Mouse (Mus musculus): Measurements from ENCODE around the gene Ltbr. TPM values are rescaled to one million over a fixed set of nuclear protein-coding genes. Genes with fewer than 3 reads are reported as not detected.

The Ltbr gene
- total RNA-seq (2023) = 3.3 TPM

DNA sequence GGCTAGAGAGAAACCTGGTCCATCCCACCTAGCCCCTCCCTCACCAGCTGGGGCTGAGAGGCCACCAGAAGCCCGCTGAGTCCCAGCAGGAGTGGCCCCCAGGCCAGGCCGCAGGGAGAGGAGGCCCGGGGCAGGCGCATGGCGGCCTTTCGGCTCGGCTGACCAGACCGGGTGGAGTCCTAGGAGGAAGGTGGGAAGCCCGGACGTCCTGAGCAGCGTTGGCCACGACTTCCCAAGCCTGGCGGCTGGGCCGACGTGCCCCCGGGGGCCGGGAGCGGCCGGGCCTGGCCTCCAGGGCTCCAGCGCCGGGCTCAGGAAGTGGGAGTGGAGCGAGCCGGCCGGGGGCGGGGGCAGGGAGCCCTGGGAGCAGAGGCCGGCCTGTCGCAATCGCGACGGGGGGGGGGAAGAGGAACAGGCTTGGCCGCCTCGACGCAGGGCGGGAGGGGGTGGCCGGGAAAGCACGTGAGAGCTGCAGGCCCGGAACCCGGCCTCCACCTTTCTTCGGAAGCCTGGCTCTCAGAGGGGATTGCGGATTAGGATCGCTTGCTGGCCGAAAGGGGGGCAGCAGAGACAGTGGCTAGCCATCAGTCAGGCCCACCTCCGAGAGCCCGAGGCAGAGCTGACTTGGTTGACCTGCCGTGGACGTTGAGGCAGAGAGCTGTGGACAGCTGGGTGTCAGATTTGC is at the start of gene Ltbr:
Ltbr (minus strand) TSS at position 340 of the 685 bp plus-strand sequence.

GRCm38 (mm10) chr6:125348721-125349574 is 35.3 kb upstream of the Ltbr start, which contains the start of gene Tnfrsf1a:
Gene Tnfrsf1a (plus strand): TSS chr6:125349362.

DNA sequence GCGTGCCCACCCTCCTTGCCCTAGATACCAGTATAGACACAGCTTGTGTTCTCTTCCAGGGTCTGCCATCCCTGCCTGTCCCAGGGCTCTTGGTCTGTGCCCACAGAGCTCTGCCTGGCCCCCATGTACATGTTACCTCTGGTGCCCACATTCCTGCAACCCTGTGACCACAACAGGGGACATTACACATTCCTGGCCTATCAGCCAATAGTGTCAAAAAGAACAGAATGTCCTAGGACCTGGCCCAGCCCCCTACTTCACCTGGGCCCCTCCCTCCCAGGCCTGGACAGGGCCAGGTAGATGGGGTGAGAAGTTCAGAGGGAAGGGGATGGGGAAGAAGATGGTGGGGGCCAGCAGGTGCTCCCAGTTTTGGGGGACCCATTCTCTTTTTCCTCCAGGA is 6.6 kb upstream of the Ltbr start, which contains the start of gene Scnn1a:
Scnn1a (plus strand) TSS at position 337 of the 400 bp plus-strand sequence.

DNA sequence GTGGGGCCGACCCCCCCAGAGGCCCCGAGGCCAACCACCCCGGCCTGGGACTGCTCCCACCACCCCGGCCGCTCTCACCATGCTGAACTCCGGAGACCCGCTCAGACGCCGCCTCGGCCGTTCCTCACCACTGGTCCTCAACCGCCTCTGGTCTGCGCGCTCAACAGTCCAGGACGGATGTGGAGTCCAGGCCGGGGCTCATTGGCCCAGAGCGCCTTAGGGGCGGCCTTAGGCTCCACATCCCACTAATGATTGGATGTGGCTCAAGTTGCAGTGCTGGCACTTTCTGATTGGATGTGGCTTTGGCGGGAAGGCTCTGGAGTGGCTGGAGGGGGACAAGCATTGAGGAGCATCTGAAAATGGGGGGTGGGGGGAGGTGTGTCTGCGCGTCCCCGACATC is 27.8 kb downstream of the Ltbr start, which contains the start of gene Tuba3a:
Tuba3a (minus strand) TSS at position 153 of the 400 bp plus-strand sequence.

Other genes starting within 250 kb of the Ltbr start
- gene Lpar5, start 246.0 kb downstream of the Ltbr start, total RNA-seq (2023) = 16.1 TPM
- gene Chd4, start 217.9 kb downstream of the Ltbr start, total RNA-seq (2023) = 314 TPM
- 41.2 TPM for gene Nop2, start 182.0 kb downstream of the Ltbr start, total RNA-seq (2023)
- gene Iffo1, start 168.6 kb downstream of the Ltbr start, total RNA-seq (2023) = 37.3 TPM
- gene Gapdh, start 147.4 kb downstream of the Ltbr start, total RNA-seq (2023) = 424 TPM
- gene Ncapd2, start 122.2 kb downstream of the Ltbr start, total RNA-seq (2023) = 30.5 TPM
- 21.1 TPM for gene Mrpl51, start 122.1 kb downstream of the Ltbr start, total RNA-seq (2023)
- gene Vamp1, start 98.3 kb downstream of the Ltbr start, total RNA-seq (2023) = 134 TPM
- gene Tapbpl, start 82.0 kb downstream of the Ltbr start, total RNA-seq (2023) = 29.8 TPM
- 248 TPM for gene Cd27, start 76.9 kb downstream of the Ltbr start, total RNA-seq (2023)
- gene Tuba3a, start 27.8 kb downstream of the Ltbr start, total RNA-seq (2023) = not detected
- gene Scnn1a, start 6.8 kb upstream of the Ltbr start, total RNA-seq (2023) = 0.47 TPM
- gene Tnfrsf1a, start 35.5 kb upstream of the Ltbr start, total RNA-seq (2023) = 64.8 TPM
- not detected for gene Plekhg6, start 66.9 kb upstream of the Ltbr start, total RNA-seq (2023)
- gene Cd9, start 180.9 kb upstream of the Ltbr start, total RNA-seq (2023) = 36.6 TPM
- gene Vwf, start 232.9 kb upstream of the Ltbr start, total RNA-seq (2023) = 0.92 TPM

Data from CD4-positive naive resting alpha-beta T cell, adult 57 days (primary cell).